10 mouse cellular contexts compared by ENCODE assay signal in the genomic region with DNA sequence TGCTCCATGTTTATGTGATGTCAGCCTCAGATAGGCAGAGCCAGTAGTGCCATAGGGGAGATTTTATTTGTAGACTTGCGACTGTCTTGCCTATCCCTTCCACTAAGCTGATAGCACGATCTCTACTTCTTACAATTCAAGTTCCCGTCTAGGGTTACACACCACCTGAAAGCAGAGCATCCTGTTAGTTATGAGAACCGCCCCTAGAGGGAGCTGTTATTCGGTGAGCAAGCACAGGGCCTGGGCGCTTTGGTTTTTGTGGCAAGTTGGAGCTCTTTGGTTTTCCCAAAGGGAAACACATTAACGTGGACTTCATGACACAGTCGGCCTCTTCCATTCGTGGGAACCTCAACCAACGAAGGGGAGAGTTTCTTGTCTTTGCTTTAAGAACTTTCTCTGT. TPM values are rescaled to one million over a fixed set of nuclear protein-coding genes. Genes with fewer than 3 reads are reported as not detected.
DNase-seq lines count a peak whose midpoint lies in the region; ATAC-seq and TF ChIP-seq lines count a peak whose summit lies in the region.
"Had no signal": no experiment of that assay in that cellular context is flagged by ENCODE, and none has a peak within 500 bp of the region (broad histone marks: within the 10 kb centered on the region; RNA-seq: fewer than 3 reads in every experiment).

No protein-coding gene starts in this region.

- WGBS in cerebellum, adult 2 months: 23% methylated on average over 10 of the region's 10 CpGs
- 35% methylated on average over 10 of the region's 10 CpGs for WGBS in midbrain, embryonic 14.5 days
- WGBS in midbrain, embryonic 13.5 days: 31% methylated on average over 10 of the region's 10 CpGs
- 16% methylated on average over 10 of the region's 10 CpGs for WGBS in liver, embryonic 14.5 days (ENCODE audit: insufficient replicate concordance)

- TF ChIP-seq CTCF in cerebellum, adult 2 months (IDR thresholded peaks at IDR 0.05; ENCODE audit: borderline replicate concordance, insufficient read depth, low read depth, low read length): peak; percentile 54; the same call in 1 of the 2 replicates
- peak; percentile 73 for TF ChIP-seq CTCF in liver, embryonic 14.5 days (IDR thresholded peaks at IDR 0.05; ENCODE audit: low read depth)

- no peak for ATAC-seq in midbrain, embryonic 14.5 days (ENCODE audit: low FRiP score, low TSS enrichment)
- ATAC-seq in midbrain, embryonic 13.5 days: no peak
- ATAC-seq in liver, embryonic 14.5 days (ENCODE audit: insufficient read depth): no peak

- no peak overlapping the region for H3K4me3 ChIP-seq in cerebellum, adult 2 months (replicated peaks; ENCODE audit: insufficient read depth, low read depth, low read length)
- no peak overlapping the region for H3K4me3 ChIP-seq in midbrain, embryonic 14.5 days (replicated peaks; ENCODE audit: low read depth, low read length)
- H3K4me3 ChIP-seq in midbrain, embryonic 13.5 days (replicated peaks): no peak overlapping the region
- H3K4me3 ChIP-seq in liver, embryonic 14.5 days (ENCODE audit: insufficient read depth in 1 of 2, low read depth in 2 of 2, low read length in 2 of 2): no peak overlapping the region
- H3K4me3 ChIP-seq: neural tube, embryonic 13.5 days had no signal

- H3K9me3 ChIP-seq in midbrain, embryonic 14.5 days (ENCODE audit: control insufficient read depth, low read length): no peaks in the 10 kb centered on the region
- H3K9me3 ChIP-seq in midbrain, embryonic 13.5 days: no peaks in the 10 kb centered on the region
- H3K9me3 ChIP-seq in liver, embryonic 14.5 days (ENCODE audit: control insufficient read depth, low read length): no peaks in the 10 kb centered on the region
- H3K9me3 ChIP-seq: neural tube, embryonic 13.5 days had no signal

- no peaks in the 10 kb centered on the region for H3K4me1 ChIP-seq in cerebellum, adult 2 months (ENCODE audit: control insufficient read depth, insufficient read depth, low read length)
- H3K4me1 ChIP-seq in midbrain, embryonic 14.5 days (ENCODE audit: control insufficient read depth, insufficient read depth, low read length): no peaks in the 10 kb centered on the region
- H3K4me1 ChIP-seq in midbrain, embryonic 13.5 days (replicated peaks): no peaks in the 10 kb centered on the region
- H3K4me1 ChIP-seq in liver, embryonic 14.5 days (replicated peaks; ENCODE audit: control insufficient read depth in 2 of 2, insufficient read depth in 2 of 2, low read length in 1 of 2): peaks cover 0 to 4% of the 10 kb centered on the region in 2 experiments; a peak in 1 of 4 replicates
- H3K4me1 ChIP-seq: neural tube, embryonic 13.5 days had no signal

- no peak overlapping the region for H3K4me2 ChIP-seq in midbrain, embryonic 14.5 days (ENCODE audit: low read length)
- no peak overlapping the region for H3K4me2 ChIP-seq in midbrain, embryonic 13.5 days (replicated peaks)
- H3K4me2 ChIP-seq in liver, embryonic 14.5 days (ENCODE audit: low read depth): no peak overlapping the region
- H3K4me2 ChIP-seq: neural tube, embryonic 13.5 days had no signal

- intact Hi-C loops in heart, postnatal 14 days (cut with DNase I): loop anchor here (1.0 kb wide), 1 partner anchor 48 kb away; no protein-coding TSS in a partner anchor

- no peak for TF ChIP-seq EP300 in liver, embryonic 14.5 days (IDR thresholded peaks at IDR 0.05; ENCODE audit: low read depth)

- no peak overlapping the region for H3K27ac ChIP-seq in cerebellum, adult 2 months (ENCODE audit: insufficient read depth, low read length)
- no peak overlapping the region for H3K27ac ChIP-seq in midbrain, embryonic 14.5 days (replicated peaks; ENCODE audit: low read depth, low read length)
- no peak overlapping the region for H3K27ac ChIP-seq in midbrain, embryonic 13.5 days
- no peak overlapping the region for H3K27ac ChIP-seq in liver, embryonic 14.5 days
- H3K27ac ChIP-seq: neural tube, embryonic 13.5 days had no signal

- peak in 1 of 2 experiments; percentile 48 for DNase-seq in cerebellum, adult 2 months
- no peak for DNase-seq in cerebellum, adult 9-11 months
- peak; percentile 65 for DNase-seq in midbrain, embryonic 14.5 days
- DNase-seq in adrenal gland, postnatal 36 days: peak; percentile 57 to 77
- peak; percentile 55 to 76 for DNase-seq in heart, postnatal 14 days
- peak in 2 of 3 experiments; percentile 26 to 37 for DNase-seq in liver, embryonic 14.5 days (ENCODE audit: low read depth in 3 of 3, low spot score in 3 of 3)
- DNase-seq in splenic B cell, adult 2 months (ENCODE audit: low read depth, low spot score): peak; percentile 79

- H3K36me3 ChIP-seq in midbrain, embryonic 14.5 days (ENCODE audit: control insufficient read depth, insufficient read depth, low read length): peaks cover 63% of the 10 kb centered on the region
- H3K36me3 ChIP-seq in midbrain, embryonic 13.5 days: peaks cover 78% of the 10 kb centered on the region
- no peaks in the 10 kb centered on the region for H3K36me3 ChIP-seq in liver, embryonic 14.5 days (replicated peaks; ENCODE audit: control insufficient read depth, insufficient read depth, low read depth)
- H3K36me3 ChIP-seq in splenic B cell, adult 2 months (ENCODE audit: control insufficient read depth, insufficient read depth, low read length, poor library complexity, severe bottlenecking): peaks cover 3% of the 10 kb centered on the region

- no peaks in the 10 kb centered on the region for H3K27me3 ChIP-seq in cerebellum, adult 2 months (ENCODE audit: control insufficient read depth, insufficient read depth, low read length)
- H3K27me3 ChIP-seq in midbrain, embryonic 14.5 days (ENCODE audit: control insufficient read depth, insufficient read depth, low read length): no peaks in the 10 kb centered on the region
- H3K27me3 ChIP-seq in midbrain, embryonic 13.5 days: no peaks in the 10 kb centered on the region
- no peaks in the 10 kb centered on the region for H3K27me3 ChIP-seq in liver, embryonic 14.5 days (ENCODE audit: control insufficient read depth, insufficient read depth, low read length)
- no peaks in the 10 kb centered on the region for H3K27me3 ChIP-seq in splenic B cell, adult 2 months (ENCODE audit: control insufficient read depth, insufficient read depth, low read length, poor library complexity, severe bottlenecking)
- H3K27me3 ChIP-seq: neural tube, embryonic 13.5 days had no signal

- TF ChIP-seq POLR2A in cerebellum, adult 2 months (IDR thresholded peaks at IDR 0.05; ENCODE audit: borderline replicate concordance, insufficient read depth, low read length): no peak

- H3K9ac ChIP-seq in midbrain, embryonic 14.5 days (replicated peaks; ENCODE audit: low read length): no peak overlapping the region
- no peak overlapping the region for H3K9ac ChIP-seq in midbrain, embryonic 13.5 days (replicated peaks)
- no peak overlapping the region for H3K9ac ChIP-seq in liver, embryonic 14.5 days (replicated peaks)
- H3K9ac ChIP-seq: neural tube, embryonic 13.5 days had no signal

RNA-seq across cellular contexts. Expression of a gene that starts 3.3 kb away (rescaled TPM):
- polyA plus RNA-seq in cerebellum, adult 2 months (2012; rRNA removed): not detected in 2 replicates
- not detected in 2 replicates for polyA plus RNA-seq in midbrain, embryonic 14.5 days (2014; fragmentation: Nextera tagmentation; extraction: Ambion mirVana)
- polyA plus RNA-seq in midbrain, embryonic 13.5 days (2015; fragmentation: Nextera tagmentation; extraction: Ambion mirVana): not detected in 2 replicates
- total RNA-seq in adrenal gland, postnatal 36 days (2021): not detected
- not detected for total RNA-seq in heart, postnatal 14 days (2021)
- polyA plus RNA-seq in liver, embryonic 14.5 days (2012; rRNA removed): not detected in 2 replicates
- polyA plus RNA-seq in liver, embryonic 14.5 days (2014; fragmentation: Nextera tagmentation; extraction: Ambion mirVana): not detected in 2 replicates
- polyA plus RNA-seq: large intestine, adult 2 months; neural tube, embryonic 13.5 days had no signal

RNA-seq across cellular contexts. Expression of a gene that starts 9.5 kb away (rescaled TPM):
- 16.7 and 21.0 TPM in 2 replicates for polyA plus RNA-seq in cerebellum, adult 2 months (2012; rRNA removed)
- polyA plus RNA-seq in midbrain, embryonic 14.5 days (2014; fragmentation: Nextera tagmentation; extraction: Ambion mirVana): 3.4 and 5.1 TPM in 2 replicates
- 4.5 and 5.2 TPM in 2 replicates for polyA plus RNA-seq in midbrain, embryonic 13.5 days (2015; fragmentation: Nextera tagmentation; extraction: Ambion mirVana)
- total RNA-seq in adrenal gland, postnatal 36 days (2021): 1 to 10 TPM; 5.0 to 8.4 TPM
- total RNA-seq in heart, postnatal 14 days (2021): 1 to 10 TPM; 3.0 to 5.3 TPM
- 0.13 and 1.7 TPM in 2 replicates for polyA plus RNA-seq in liver, embryonic 14.5 days (2012; rRNA removed)
- 1.9 and 5.9 TPM in 2 replicates for polyA plus RNA-seq in liver, embryonic 14.5 days (2014; fragmentation: Nextera tagmentation; extraction: Ambion mirVana)

RNA-seq across cellular contexts. Expression of a gene that starts 13.5 kb away (rescaled TPM):
- polyA plus RNA-seq in cerebellum, adult 2 months (2012; rRNA removed): 73.7 and 75.4 TPM in 2 replicates
- polyA plus RNA-seq in midbrain, embryonic 14.5 days (2014; fragmentation: Nextera tagmentation; extraction: Ambion mirVana): 93.1 and 97.2 TPM in 2 replicates
- 77.6 and 81.1 TPM in 2 replicates for polyA plus RNA-seq in midbrain, embryonic 13.5 days (2015; fragmentation: Nextera tagmentation; extraction: Ambion mirVana)
- total RNA-seq in adrenal gland, postnatal 36 days (2021): 10 to 100 TPM; 28.3 to 33.2 TPM
- total RNA-seq in heart, postnatal 14 days (2021): 10 to 100 TPM; 21.2 to 21.9 TPM
- 15.9 and 20.6 TPM in 2 replicates for polyA plus RNA-seq in liver, embryonic 14.5 days (2012; rRNA removed)
- 30.7 TPM in 2 replicates for polyA plus RNA-seq in liver, embryonic 14.5 days (2014; fragmentation: Nextera tagmentation; extraction: Ambion mirVana)

RNA-seq across cellular contexts. Expression of a gene that starts 15.7 kb away (rescaled TPM):
- 428 and 462 TPM in 2 replicates for polyA plus RNA-seq in cerebellum, adult 2 months (2012; rRNA removed)
- polyA plus RNA-seq in midbrain, embryonic 14.5 days (2014; fragmentation: Nextera tagmentation; extraction: Ambion mirVana): 11.4 and 11.8 TPM in 2 replicates
- 8.7 and 8.8 TPM in 2 replicates for polyA plus RNA-seq in midbrain, embryonic 13.5 days (2015; fragmentation: Nextera tagmentation; extraction: Ambion mirVana)
- 10 to 100 TPM in 1 of 2 experiments, 1 to 10 TPM in 1; 8.0 to 12.5 TPM for total RNA-seq in adrenal gland, postnatal 36 days (2021)
- 10 to 100 TPM; 17.9 to 19.0 TPM for total RNA-seq in heart, postnatal 14 days (2021)
- polyA plus RNA-seq in liver, embryonic 14.5 days (2012; rRNA removed): 4.0 and 5.8 TPM in 2 replicates
- 1.4 and 4.0 TPM in 2 replicates for polyA plus RNA-seq in liver, embryonic 14.5 days (2014; fragmentation: Nextera tagmentation; extraction: Ambion mirVana)

RNA-seq across cellular contexts. Expression of a gene that starts 26.6 kb away (rescaled TPM):
- 65.7 and 69.5 TPM in 2 replicates for polyA plus RNA-seq in cerebellum, adult 2 months (2012; rRNA removed)
- 2.4 and 4.9 TPM in 2 replicates for polyA plus RNA-seq in midbrain, embryonic 14.5 days (2014; fragmentation: Nextera tagmentation; extraction: Ambion mirVana)
- 6.5 and 7.3 TPM in 2 replicates for polyA plus RNA-seq in midbrain, embryonic 13.5 days (2015; fragmentation: Nextera tagmentation; extraction: Ambion mirVana)
- total RNA-seq in adrenal gland, postnatal 36 days (2021): 100 to 1,000 TPM; 116 to 144 TPM
- total RNA-seq in heart, postnatal 14 days (2021): 10 to 100 TPM; 20.0 to 27.0 TPM
- 9.7 and 10.8 TPM in 2 replicates for polyA plus RNA-seq in liver, embryonic 14.5 days (2012; rRNA removed)
- 23.8 and 25.4 TPM in 2 replicates for polyA plus RNA-seq in liver, embryonic 14.5 days (2014; fragmentation: Nextera tagmentation; extraction: Ambion mirVana)
